Mouse (Mus musculus): ENCODE measurements around the gene Sh3bgrl. TPM values are rescaled to one million over a fixed set of nuclear protein-coding genes. Genes with fewer than 3 reads are reported as not detected.

The Sh3bgrl gene
- polyA plus RNA-seq, 2 experiments from 2014 or later = 280 to 290 TPM

Other genes starting within 250 kb of the Sh3bgrl start
- 10 to 100 TPM; 30.4 to 31.7 TPM for gene Hmgn5, start 82.0 kb upstream of the Sh3bgrl start, polyA plus RNA-seq (2017; shearing (Covaris generic))
- under 1 TPM; 0.17 to 0.62 TPM for gene Gm6377, start 101.4 kb downstream of the Sh3bgrl start, polyA plus RNA-seq (2017; shearing (Covaris generic))

All from activated CD4-positive, CD25-positive, alpha-beta regulatory T cell, adult 4 months (primary cell).